Mouse (Mus musculus): ENCODE results near the gene Myrip. TPM values are rescaled to one million over a fixed set of nuclear protein-coding genes. Genes with fewer than 3 reads are reported as not detected.
"Not testable (repeated sequence)": the region's sequence is repeated elsewhere in the genome, so short reads cannot be mapped to it uniquely, and the experiment has no call there.

Myrip gene
- total RNA-seq (2012; rRNA removed) (not detected in 2 replicates), polyA plus RNA-seq (2012; ENCODE audit: insufficient read depth in 1 of 2, insufficient read length in 2 of 2, low read depth in 1 of 2, low replicate concordance in 2 of 2, missing spikeins in 1 of 2) (under 1 TPM in 1 of 2 experiments, not detected in 1; 0.03 TPM)

- not testable (repeated sequence) for H3K36me3 ChIP-seq (ENCODE audit: control insufficient read depth in 1 of 2, insufficient read depth in 2 of 2, low read length in 2 of 2); H3K9me3 ChIP-seq (replicated peaks; ENCODE audit: insufficient read depth, low read length)
These were observed at the start of gene Myrip for GRCm38 (mm10) chr9:120301213-120301612. Gene Myrip (plus strand): TSS chr9:120301513.

GRCm38 (mm10) chr9:120259805-120260204, 41.5 kb upstream of the Myrip start:
- Histone ChIP-seq H3K36me3 (ENCODE audit: control insufficient read depth in 1 of 2, insufficient read depth in 2 of 2, low read length in 2 of 2) (no peaks in the 10 kb centered on the region), H3K27me3 (ENCODE audit: control insufficient read depth in 1 of 2, insufficient read depth in 2 of 2, low read length in 2 of 2) (no peaks in the 10 kb centered on the region), H3K9me3 (replicated peaks; ENCODE audit: insufficient read depth, low read length) (no peaks in the 10 kb centered on the region), H3K9ac (ENCODE audit: control insufficient read depth, low read depth, low read length, poor library complexity, severe bottlenecking) (no peak overlapping the region), H3K79me2 (ENCODE audit: control insufficient read depth, insufficient read depth, low read length, poor library complexity) (no peaks in the 10 kb centered on the region), H3K27ac (ENCODE audit: control insufficient read depth, low read depth, low read length) (no peak overlapping the region), H3K4me3 (ENCODE audit: control insufficient read depth in 1 of 2, insufficient read depth in 1 of 2, low read depth in 2 of 2, low read length in 2 of 2) (no peak overlapping the region), H3K4me1 (ENCODE audit: control insufficient read depth in 1 of 2, insufficient read depth in 2 of 2, low read length in 2 of 2) (no peaks in the 10 kb centered on the region)
- TF ChIP-seq UBTF (IDR thresholded peaks at IDR 0.05; ENCODE audit: borderline replicate concordance, insufficient read depth, low read depth, low read length) = no peak
- no peak for TF ChIP-seq CHD1 (IDR thresholded peaks at IDR 0.05; ENCODE audit: low read depth, low read length)
- TF ChIP-seq MAX (IDR thresholded peaks at IDR 0.05; ENCODE audit: low read length) = no peak
- TF ChIP-seq MAZ (IDR thresholded peaks at IDR 0.05; ENCODE audit: low read depth, low read length) = no peak
- TF ChIP-seq ZNF384 (IDR thresholded peaks at IDR 0.05; ENCODE audit: low read depth, low read length) = no peak
- TF ChIP-seq E2F4 (IDR thresholded peaks at IDR 0.05; ENCODE audit: borderline replicate concordance, low read depth, low read length) = no peak
- TF ChIP-seq POLR2AphosphoS2 (IDR thresholded peaks at IDR 0.05; ENCODE audit: low read length) = no peak
- no peak for TF ChIP-seq POLR2AphosphoS5 (IDR thresholded peaks at IDR 0.05; ENCODE audit: borderline replicate concordance, low read depth, low read length)
- TF ChIP-seq SMC3 (IDR thresholded peaks at IDR 0.05; ENCODE audit: low read depth, low read length) = no peak
- no peak for TF ChIP-seq NRF1 (IDR thresholded peaks at IDR 0.05; ENCODE audit: insufficient read depth, low read depth, low read length, poor library complexity, severe bottlenecking)
- no peak for TF ChIP-seq CTCF (IDR thresholded peaks at IDR 0.05 in 2 of 3, conservative IDR thresholded peaks at IDR 0.05 in 1 of 3; ENCODE audit: control insufficient read depth in 1 of 3, insufficient read depth in 1 of 3, low read depth in 2 of 3, low read length in 3 of 3, poor library complexity in 1 of 3, severe bottlenecking in 1 of 3)
- no peak for TF ChIP-seq ETS1 (IDR thresholded peaks at IDR 0.05; ENCODE audit: low read depth, low read length)
- no peak for TF ChIP-seq MYB (IDR thresholded peaks at IDR 0.05; ENCODE audit: low read depth, low read length)
- no peak for TF ChIP-seq ZKSCAN1 (IDR thresholded peaks at IDR 0.05; ENCODE audit: low read depth, low read length)
- TF ChIP-seq SIN3A (IDR thresholded peaks at IDR 0.05; ENCODE audit: low read length) = no peak
- TF ChIP-seq GATA1 (IDR thresholded peaks at IDR 0.05; ENCODE audit: low read depth, low read length) = no peak
- no peak for DNase-seq (ENCODE audit: low read depth, low spot score)

More at GRCm38 (mm10) chr9:120301213-120301612, at the start of gene Myrip:
- not testable (repeated sequence) for H3K27ac ChIP-seq (ENCODE audit: control insufficient read depth, low read depth, low read length); H3K9ac ChIP-seq (ENCODE audit: control insufficient read depth, low read depth, low read length, poor library complexity, severe bottlenecking); H3K27me3 ChIP-seq (ENCODE audit: control insufficient read depth in 1 of 2, insufficient read depth in 2 of 2, low read length in 2 of 2); H3K4me3 ChIP-seq (ENCODE audit: control insufficient read depth in 1 of 2, insufficient read depth in 1 of 2, low read depth in 2 of 2, low read length in 2 of 2); H3K4me1 ChIP-seq (ENCODE audit: control insufficient read depth in 1 of 2, insufficient read depth in 2 of 2, low read length in 2 of 2); H3K79me2 ChIP-seq (ENCODE audit: control insufficient read depth, insufficient read depth, low read length, poor library complexity); DNase-seq (ENCODE audit: low read depth, low spot score)

All from MEL (cell line).